Mouse (Mus musculus) myocyte (in vitro differentiated cells): Measurements from ENCODE around the gene Gm9049. TPM values are rescaled to one million over a fixed set of nuclear protein-coding genes. Genes with fewer than 3 reads are reported as not detected.
"Not testable (repeated sequence)": the region's sequence is repeated elsewhere in the genome, so short reads cannot be mapped to it uniquely, and the experiment has no call there.

Source experiments
- H3K27me3 ChIP-seq: one replicate; pipeline ENCODE4 v1.6.1; 2011; ENCODE audit not compliant: control insufficient read depth, insufficient read depth, insufficient read length
- H3K36me3 ChIP-seq: one replicate; pipeline ENCODE4 v1.6.1; 2011; ENCODE audit not compliant: control insufficient read depth, insufficient read depth
- H3K4me2 ChIP-seq: one replicate; pipeline ENCODE4 v1.6.1; 2011; ENCODE audit warnings: low read depth, control low read depth
- H3K4me3 ChIP-seq: one replicate; pipeline ENCODE4 v1.5.1; 2011; ENCODE audit warnings: mild to moderate bottlenecking, control low read depth, moderate library complexity
- H3K79me2 ChIP-seq: one replicate; pipeline ENCODE4 v1.6.1; 2011; ENCODE audit not compliant: control insufficient read depth, insufficient read depth
- H3ac ChIP-seq: one replicate; pipeline ENCODE4 v1.6.1; 2011; ENCODE audit not compliant: control insufficient read depth, insufficient read length
- CEBPB ChIP-seq: IDR thresholded peaks from 2 replicates; pipeline ENCODE4 v1.6.1; 2011; ENCODE audit warnings: mild to moderate bottlenecking, moderate library complexity; ENCODE audit not compliant: poor library complexity, insufficient read depth, severe bottlenecking
- E2F4 ChIP-seq: IDR thresholded peaks from one replicate; pipeline ENCODE4 v1.6.1; 2011; ENCODE audit warnings: mild to moderate bottlenecking, control low read depth, moderate library complexity; ENCODE audit not compliant: insufficient read depth
- MAX ChIP-seq: IDR thresholded peaks from one replicate; pipeline ENCODE4 v1.6.1; 2011; ENCODE audit warnings: low read depth, mild to moderate bottlenecking, control low read depth
- MYOD1 ChIP-seq, 3 experiments: IDR thresholded peaks; one replicate each; pipeline ENCODE4 v1.6.1; 2011; ENCODE audit warnings: control low read depth in 2 of 3, low read depth in 2 of 3, mild to moderate bottlenecking in 2 of 3, moderate library complexity in 1 of 3; ENCODE audit not compliant: insufficient read length in 2 of 3, control insufficient read depth in 1 of 3
- MYOG ChIP-seq, 3 experiments: IDR thresholded peaks; one replicate each; pipeline ENCODE4 v1.6.1; 2011; ENCODE audit warnings: control low read depth in 2 of 3, low read depth in 2 of 3, mild to moderate bottlenecking in 2 of 3; ENCODE audit not compliant: insufficient read length in 2 of 3, control insufficient read depth in 1 of 3, insufficient read depth in 1 of 3
- POLR2A ChIP-seq: IDR thresholded peaks from one replicate; pipeline ENCODE4 v1.6.1; 2011; ENCODE audit warnings: low read depth, mild to moderate bottlenecking, control low read depth, moderate library complexity; ENCODE audit not compliant: insufficient read length
- POLR2AphosphoS2 ChIP-seq: IDR thresholded peaks from one replicate; pipeline ENCODE4 v1.6.1; 2011; ENCODE audit warnings: low read depth, control low read depth; ENCODE audit not compliant: insufficient read length
- REST ChIP-seq: IDR thresholded peaks from one replicate; pipeline ENCODE4 v1.6.1; 2011; ENCODE audit warnings: mild to moderate bottlenecking, control low read depth, moderate library complexity; ENCODE audit not compliant: insufficient read depth, insufficient read length
- SRF ChIP-seq: IDR thresholded peaks from one replicate; pipeline ENCODE4 v1.6.1; 2011; ENCODE audit warnings: low read depth; ENCODE audit not compliant: control insufficient read depth, insufficient read length
- TCF12 ChIP-seq: IDR thresholded peaks from one replicate; pipeline ENCODE4 v1.6.1; 2011; ENCODE audit warnings: mild to moderate bottlenecking, control low read depth; ENCODE audit not compliant: poor library complexity, insufficient read depth, severe bottlenecking
- TCF3 ChIP-seq: IDR thresholded peaks from one replicate; pipeline ENCODE4 v1.6.1; 2011; ENCODE audit warnings: low read depth, control low read depth; ENCODE audit not compliant: insufficient read length
- USF1 ChIP-seq: IDR thresholded peaks from one replicate; pipeline ENCODE4 v1.6.1; 2011; ENCODE audit warnings: low read depth, mild to moderate bottlenecking, control low read depth, moderate library complexity
- polyA plus RNA-seq: library from polyadenylated mRNA; unstranded; fragments of >200 nt; fragmentation: generic; extraction: Trizol; gene quantifications from one replicate; pipeline ENCODE4 v1.2.1, GENCODE M21; 2012; ENCODE audit warnings: missing spikeins

Gene Gm9049
- polyA plus RNA-seq: 0.06 TPM

- not testable (repeated sequence) for H3K27me3 ChIP-seq, H3ac ChIP-seq, H3K79me2 ChIP-seq, H3K4me2 ChIP-seq, H3K36me3 ChIP-seq, H3K4me3 ChIP-seq
These were observed at the start of gene Gm9049 for GRCm38 (mm10) chr10:118354005-118354404. Gene Gm9049 (minus strand): TSS chr10:118354105.

GRCm38 (mm10) chr10:118399917-118400316 is 46.0 kb upstream of the Gm9049 start:
- Histone ChIP-seq H3K4me2 (no peak overlapping the region), H3K27me3 (no peaks in the 10 kb centered on the region), H3K79me2 (no peaks in the 10 kb centered on the region), H3ac (no peak overlapping the region), H3K4me3 (no peak overlapping the region), H3K36me3 (no peaks in the 10 kb centered on the region)
- TF ChIP-seq MAX (no peak), CEBPB (no peak), TCF3 (no peak), E2F4 (no peak), POLR2A (no peak), POLR2AphosphoS2 (no peak), MYOD1 (IDR thresholded peaks at IDR 0.05; ENCODE audit: control insufficient read depth in 1 of 3, insufficient read length in 2 of 3, low read depth in 2 of 3) (no peak), USF1 (no peak)

- no peaks in the 10 kb centered on the region for H3K36me3 ChIP-seq
- H3K79me2 ChIP-seq: no peaks in the 10 kb centered on the region
- TF ChIP-seq USF1: no peak
- no peak for TF ChIP-seq E2F4
- TF ChIP-seq CEBPB: no peak
- no peak for TF ChIP-seq SRF
- TF ChIP-seq TCF12: no peak
- H3K4me2 ChIP-seq: peak overlapping the region; percentile 63
- H3K27me3 ChIP-seq: no peaks in the 10 kb centered on the region
- no peak overlapping the region for H3ac ChIP-seq
- no peak overlapping the region for H3K4me3 ChIP-seq
These were observed 16.5 kb upstream of the Gm9049 start for GRCm38 (mm10) chr10:118370443-118370842.

GRCm38 (mm10) chr10:118369518-118369917 is 15.6 kb upstream of the Gm9049 start:
- TF ChIP-seq MAX: no peak
- TF ChIP-seq REST: no peak
- no peak for TF ChIP-seq E2F4
- TF ChIP-seq POLR2A: no peak
- TF ChIP-seq MYOG (IDR thresholded peaks at IDR 0.05; ENCODE audit: control insufficient read depth in 1 of 3, insufficient read depth in 1 of 3, insufficient read length in 2 of 3, low read depth in 2 of 3): no peak
- TF ChIP-seq MYOD1 (IDR thresholded peaks at IDR 0.05; ENCODE audit: control insufficient read depth in 1 of 3, insufficient read length in 2 of 3, low read depth in 2 of 3): no peak
- TF ChIP-seq TCF3: no peak
- TF ChIP-seq USF1: no peak
- TF ChIP-seq TCF12: no peak
- TF ChIP-seq SRF: no peak
- TF ChIP-seq POLR2AphosphoS2: no peak
- TF ChIP-seq CEBPB: no peak
- no peaks in the 10 kb centered on the region for H3K36me3 ChIP-seq
- H3K4me3 ChIP-seq: no peak overlapping the region
- H3ac ChIP-seq: no peak overlapping the region
- H3K27me3 ChIP-seq: no peaks in the 10 kb centered on the region
- H3K79me2 ChIP-seq: no peaks in the 10 kb centered on the region
- no peak overlapping the region for H3K4me2 ChIP-seq

GRCm38 (mm10) chr10:118348579-118348978 is 5.3 kb downstream of the Gm9049 start, which contains the start of gene Gm9048:
Gene Gm9048 (minus strand): TSS chr10:118348679.
- H3K36me3 ChIP-seq, H3K4me3 ChIP-seq, H3K27me3 ChIP-seq, H3K79me2 ChIP-seq, H3ac ChIP-seq, H3K4me2 ChIP-seq: not testable (repeated sequence)

- H3K27me3 ChIP-seq, H3ac ChIP-seq, H3K79me2 ChIP-seq, H3K4me2 ChIP-seq, H3K36me3 ChIP-seq, H3K4me3 ChIP-seq: not testable (repeated sequence)
These were observed 10.8 kb downstream of the Gm9049 start, which contains the start of gene Gm9046 for GRCm38 (mm10) chr10:118343155-118343554. Gene Gm9046 (minus strand): TSS chr10:118343255.

- not testable (repeated sequence) for H3K79me2 ChIP-seq, H3K27me3 ChIP-seq, H3ac ChIP-seq, H3K4me3 ChIP-seq, H3K36me3 ChIP-seq, H3K4me2 ChIP-seq
These were observed 16.2 kb downstream of the Gm9049 start, which contains the start of gene Gm9045 for GRCm38 (mm10) chr10:118337731-118338130. Gene Gm9045 (minus strand): TSS chr10:118337831.

- not testable (repeated sequence) for H3K4me3 ChIP-seq, H3K36me3 ChIP-seq, H3ac ChIP-seq, H3K79me2 ChIP-seq, H3K4me2 ChIP-seq, H3K27me3 ChIP-seq
These were observed 21.6 kb downstream of the Gm9049 start, which contains the start of gene Gm9044 for GRCm38 (mm10) chr10:118332308-118332707. Gene Gm9044 (minus strand): TSS chr10:118332408.

GRCm38 (mm10) chr10:118326869-118327268 is 27.0 kb downstream of the Gm9049 start, which contains the start of gene Gm9040:
Gene Gm9040 (minus strand): TSS chr10:118326969.
- not testable (repeated sequence) for H3K4me2 ChIP-seq, H3K36me3 ChIP-seq, H3K79me2 ChIP-seq, H3ac ChIP-seq, H3K27me3 ChIP-seq, H3K4me3 ChIP-seq
